Mouse (Mus musculus) myocyte (in vitro differentiated cells): ENCODE measurements around the gene Ppp1r16b.

ENCODE experiments used
- E2F4 ChIP-seq: IDR thresholded peaks from one replicate; pipeline ENCODE4 v1.6.1; 2011; ENCODE audit warnings: mild to moderate bottlenecking, control low read depth, moderate library complexity; ENCODE audit not compliant: insufficient read depth
- MAX ChIP-seq: IDR thresholded peaks from one replicate; pipeline ENCODE4 v1.6.1; 2011; ENCODE audit warnings: low read depth, mild to moderate bottlenecking, control low read depth
- MYOD1 ChIP-seq, 3 experiments: IDR thresholded peaks; one replicate each; pipeline ENCODE4 v1.6.1; 2011; ENCODE audit warnings: control low read depth in 2 of 3, low read depth in 2 of 3, mild to moderate bottlenecking in 2 of 3, moderate library complexity in 1 of 3; ENCODE audit not compliant: insufficient read length in 2 of 3, control insufficient read depth in 1 of 3
- MYOG ChIP-seq, 3 experiments: IDR thresholded peaks; one replicate each; pipeline ENCODE4 v1.6.1; 2011; ENCODE audit warnings: control low read depth in 2 of 3, low read depth in 2 of 3, mild to moderate bottlenecking in 2 of 3; ENCODE audit not compliant: insufficient read length in 2 of 3, control insufficient read depth in 1 of 3, insufficient read depth in 1 of 3
- POLR2A ChIP-seq: IDR thresholded peaks from one replicate; pipeline ENCODE4 v1.6.1; 2011; ENCODE audit warnings: low read depth, mild to moderate bottlenecking, control low read depth, moderate library complexity; ENCODE audit not compliant: insufficient read length
- REST ChIP-seq: IDR thresholded peaks from one replicate; pipeline ENCODE4 v1.6.1; 2011; ENCODE audit warnings: mild to moderate bottlenecking, control low read depth, moderate library complexity; ENCODE audit not compliant: insufficient read depth, insufficient read length
- TCF12 ChIP-seq: IDR thresholded peaks from one replicate; pipeline ENCODE4 v1.6.1; 2011; ENCODE audit warnings: mild to moderate bottlenecking, control low read depth; ENCODE audit not compliant: poor library complexity, insufficient read depth, severe bottlenecking
- TCF3 ChIP-seq: IDR thresholded peaks from one replicate; pipeline ENCODE4 v1.6.1; 2011; ENCODE audit warnings: low read depth, control low read depth; ENCODE audit not compliant: insufficient read length
- USF1 ChIP-seq: IDR thresholded peaks from one replicate; pipeline ENCODE4 v1.6.1; 2011; ENCODE audit warnings: low read depth, mild to moderate bottlenecking, control low read depth, moderate library complexity

DNA sequence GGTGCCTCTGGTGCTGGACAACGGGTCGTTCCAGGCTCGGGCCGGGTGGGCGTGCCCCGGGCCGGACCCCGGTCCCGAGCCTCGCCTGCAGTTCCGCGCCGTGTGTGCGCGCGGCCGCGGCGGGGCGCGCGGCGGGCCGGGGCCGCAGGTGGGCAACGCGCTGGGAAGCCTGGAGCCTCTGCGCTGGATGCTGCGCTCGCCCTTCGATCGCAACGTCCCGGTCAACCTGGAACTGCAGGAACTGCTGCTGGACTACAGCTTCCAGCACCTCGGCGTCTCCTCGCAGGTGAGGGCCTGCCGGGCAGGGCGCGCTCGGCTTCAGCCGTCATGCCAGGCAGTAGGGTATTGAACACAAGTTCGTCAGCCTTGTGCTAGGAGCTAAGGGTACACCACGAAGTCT, 40.0 kb upstream of the Ppp1r16b start:
- TF ChIP-seq POLR2A (no peak), MAX (no peak), TCF3 (no peak), USF1 (no peak), MYOD1 (IDR thresholded peaks at IDR 0.05; ENCODE audit: control insufficient read depth in 1 of 3, insufficient read length in 2 of 3, low read depth in 2 of 3) (no peak), REST (no peak), E2F4 (no peak), MYOG (IDR thresholded peaks at IDR 0.05; ENCODE audit: control insufficient read depth in 1 of 3, insufficient read depth in 1 of 3, insufficient read length in 2 of 3, low read depth in 2 of 3) (no peak), TCF12 (no peak)
